Mouse (Mus musculus) intestine, postnatal 0 days (tissue): ENCODE measurements around the gene Tax1bp1. TPM values are rescaled to one million over a fixed set of nuclear protein-coding genes. Genes with fewer than 3 reads are reported as not detected.

ENCODE experiments used
- ATAC-seq: fragments of 200-750 bp; cut with Nextera tagmentation; 2 replicates; pipeline ENCODE4 v1.8.0; 2017; ENCODE audit warnings: mild to moderate bottlenecking, moderate TSS enrichment, moderate library complexity
- H3K27ac ChIP-seq: fragments of 300-500 bp; sonication (generic); 2 replicates; pipeline ENCODE4 v1.5.1; 2014; ENCODE audit warnings: mild to moderate bottlenecking, low read depth, low read length, moderate library complexity
- H3K27me3 ChIP-seq: fragments of 300-500 bp; sonication (generic); replicated peaks from 2 replicates; pipeline ENCODE4 v1.6.1; 2014; ENCODE audit warnings: low read length, mixed read lengths; ENCODE audit not compliant: control insufficient read depth, insufficient read depth
- H3K36me3 ChIP-seq: fragments of 300-500 bp; sonication (generic); 2 replicates; pipeline ENCODE4 v1.6.1; 2014; ENCODE audit warnings: mild to moderate bottlenecking, moderate library complexity; ENCODE audit not compliant: control insufficient read depth, insufficient read depth
- H3K4me1 ChIP-seq: fragments of 300-500 bp; sonication (generic); replicated peaks from 2 replicates; pipeline ENCODE4 v1.6.1; 2014; ENCODE audit warnings: antibody characterized with exemption, low read length, mixed read lengths; ENCODE audit not compliant: control insufficient read depth, insufficient read depth
- H3K4me2 ChIP-seq: fragments of 300-500 bp; sonication (generic); replicated peaks from 2 replicates; pipeline ENCODE4 v1.6.1; 2014; ENCODE audit warnings: low read depth, mild to moderate bottlenecking, moderate library complexity
- H3K4me3 ChIP-seq: fragments of 300-500 bp; sonication (generic); 2 replicates; pipeline ENCODE4 v1.5.1; 2014; ENCODE audit warnings: low read depth, low read length
- H3K9ac ChIP-seq: fragments of 300-500 bp; sonication (generic); 2 replicates; pipeline ENCODE4 v1.6.1; 2014; ENCODE audit warnings: mild to moderate bottlenecking, low read depth, low read length
- H3K9me3 ChIP-seq: fragments of 300-500 bp; sonication (generic); 2 replicates; pipeline ENCODE4 v1.6.1; 2016; ENCODE audit warnings: mixed run types; ENCODE audit not compliant: control insufficient read depth
- CTCF ChIP-seq: sonication (generic); IDR thresholded peaks from 2 replicates; pipeline ENCODE4 v1.5.1; 2016; ENCODE audit warnings: low read depth, mild to moderate bottlenecking, control low read depth, antibody characterized with exemption, moderate library complexity
- WGBS: fragments of 180-500 bp; shearing (Covaris S2); extraction: QIAGEN DNeasy Blood & Tissue Kit; methylation state at CpG from one replicate; pipeline ENCODE4 v1.1.7; 2014; 5-methylcytosine and 5-hydroxymethylcytosine counted together
- polyA plus RNA-seq: library from polyadenylated mRNA; unstranded; fragments of >200 nt; fragmentation: Nextera tagmentation; extraction: Ambion mirVana; gene quantifications from 2 replicates; pipeline ENCODE4 v1.2.1, GENCODE M21; 2015

The Tax1bp1 gene
- polyA plus RNA-seq, 1 experiment from 2014 or later, result 296 TPM

- H3K9ac ChIP-seq, result no peak overlapping the region
- no peaks in the 10 kb centered on the region for H3K4me1 ChIP-seq
- H3K27me3 ChIP-seq, result no peaks in the 10 kb centered on the region
- WGBS, result 88% methylated on average over 5 of the region's 5 CpGs
- H3K9me3 ChIP-seq, result no peaks in the 10 kb centered on the region
- no peak for ATAC-seq
- no peak for TF ChIP-seq CTCF
- no peak overlapping the region for H3K4me3 ChIP-seq
- H3K27ac ChIP-seq, result no peak overlapping the region
- no peaks in the 10 kb centered on the region for H3K36me3 ChIP-seq
- no peak overlapping the region for H3K4me2 ChIP-seq
Measured at GRCm38 (mm10) chr6:52779546-52779945, 66.0 kb downstream of the Tax1bp1 start.

GRCm38 (mm10) chr6:52790316-52790715 lies 76.8 kb downstream of the Tax1bp1 start:
- Histone ChIP-seq H3K27me3 (no peaks in the 10 kb centered on the region), H3K9ac (no peak overlapping the region), H3K4me3 (no peak overlapping the region), H3K4me2 (no peak overlapping the region), H3K4me1 (no peaks in the 10 kb centered on the region), H3K27ac (no peak overlapping the region), H3K36me3 (no peaks in the 10 kb centered on the region), H3K9me3 (no peaks in the 10 kb centered on the region)
- TF ChIP-seq CTCF, result no peak
- ATAC-seq, result no peak
- 77% methylated on average over 10 of the region's 10 CpGs for WGBS

- 0 out of 2 replicates have a peak, but pooled peaks have one; percentile 36 for ATAC-seq
- TF ChIP-seq CTCF, result no peak
- H3K27me3 ChIP-seq, result no peaks in the 10 kb centered on the region
- 44% methylated on average over 4 of the region's 4 CpGs for WGBS
- no peak overlapping the region for H3K4me2 ChIP-seq
- no peaks in the 10 kb centered on the region for H3K9me3 ChIP-seq
- H3K27ac ChIP-seq, result no peak overlapping the region
- H3K9ac ChIP-seq, result no peak overlapping the region
- H3K4me3 ChIP-seq, result no peak overlapping the region
- no peaks in the 10 kb centered on the region for H3K4me1 ChIP-seq
- H3K36me3 ChIP-seq, result no peaks in the 10 kb centered on the region
Measured at GRCm38 (mm10) chr6:52790781-52791180, 77.3 kb downstream of the Tax1bp1 start.

- Histone ChIP-seq H3K4me3 (no peak overlapping the region), H3K36me3 (no peaks in the 10 kb centered on the region), H3K9me3 (no peaks in the 10 kb centered on the region), H3K4me1 (no peaks in the 10 kb centered on the region), H3K27ac (no peak overlapping the region), H3K4me2 (no peak overlapping the region), H3K27me3 (no peaks in the 10 kb centered on the region), H3K9ac (no peak overlapping the region)
- TF ChIP-seq CTCF, result no peak
- 70% methylated on average over 3 of the region's 3 CpGs for WGBS
- no peak for ATAC-seq
Measured at GRCm38 (mm10) chr6:52792455-52792854, 78.9 kb downstream of the Tax1bp1 start.

GRCm38 (mm10) chr6:52795029-52795841 lies 81.7 kb downstream of the Tax1bp1 start:
- Histone ChIP-seq H3K9me3 (no peaks in the 10 kb centered on the region), H3K9ac (no peak overlapping the region), H3K4me2 (no peak overlapping the region), H3K27ac (no peak overlapping the region; the same call in 1 of the 2 replicates), H3K4me3 (no peak overlapping the region), H3K27me3 (no peaks in the 10 kb centered on the region), H3K4me1 (no peaks in the 10 kb centered on the region), H3K36me3 (no peaks in the 10 kb centered on the region)
- ATAC-seq, result no peak
- WGBS, result 40% methylated on average over 16 of the region's 16 CpGs
- no peak for TF ChIP-seq CTCF

- no peaks in the 10 kb centered on the region for H3K27me3 ChIP-seq
- no peak for TF ChIP-seq CTCF
- H3K4me1 ChIP-seq, result no peaks in the 10 kb centered on the region
- ATAC-seq, result no peak
- no peaks in the 10 kb centered on the region for H3K9me3 ChIP-seq
- no peak overlapping the region for H3K4me3 ChIP-seq
- H3K9ac ChIP-seq, result no peak overlapping the region
- H3K36me3 ChIP-seq, result no peaks in the 10 kb centered on the region
- peak overlapping the region; percentile 46; the same call in 1 of the 2 replicates for H3K27ac ChIP-seq
- H3K4me2 ChIP-seq, result no peak overlapping the region
- WGBS, result 74% methylated on average over 9 of the region's 9 CpGs
Measured at GRCm38 (mm10) chr6:52796035-52796598, 82.6 kb downstream of the Tax1bp1 start.
